Mouse (Mus musculus) kidney, adult 2 months (tissue): ENCODE measurements at regions not wholly inside any gene's neighbourhood (a gene's known extent, or its start where the extent isn't known, plus 50 kb on each side); places are given as distances from the start of the nearest gene placed in this dataset.

Experiments
- DNase-seq: peaks from one replicate; pipeline ENCODE4 v3.0.0; 2021
- H3K27ac ChIP-seq: fragments of 200-500 bp; 2 replicates; pipeline ENCODE4 v1.5.1; 2012; ENCODE audit warnings: low read depth, low read length, control low read depth, inconsistent platforms; ENCODE audit not compliant: insufficient read depth
- H3K27me3 ChIP-seq: fragments of 200-500 bp; replicated peaks from 2 replicates; pipeline ENCODE4 v1.6.1; 2012; ENCODE audit warnings: mild to moderate bottlenecking, moderate library complexity, low read length, inconsistent platforms; ENCODE audit not compliant: control insufficient read depth, insufficient read depth
- H3K36me3 ChIP-seq: fragments of 200-500 bp; 2 replicates; pipeline ENCODE4 v1.6.1; 2012; ENCODE audit warnings: mild to moderate bottlenecking, moderate library complexity, low read length, inconsistent platforms; ENCODE audit not compliant: control insufficient read depth, insufficient read depth
- H3K4me1 ChIP-seq: fragments of 200-500 bp; 2 replicates; pipeline ENCODE4 v1.6.1; 2011; ENCODE audit warnings: low read length; ENCODE audit not compliant: control insufficient read depth, insufficient read depth
- H3K4me3 ChIP-seq: fragments of 200-500 bp; 2 replicates; pipeline ENCODE4 v1.5.1; 2011; ENCODE audit warnings: mild to moderate bottlenecking, low read depth, low read length, control low read depth; ENCODE audit not compliant: insufficient read depth
- CTCF ChIP-seq: fragments of 200-500 bp; conservative IDR thresholded peaks from 2 replicates; pipeline ENCODE4 v1.5.1; 2011; ENCODE audit warnings: low read depth, mild to moderate bottlenecking, control low read depth, low read length, moderate library complexity, mixed read lengths; ENCODE audit not compliant: insufficient read depth, insufficient read length
- POLR2A ChIP-seq: fragments of 200-500 bp; IDR thresholded peaks from one replicate; pipeline ENCODE4 v1.6.1; 2011; ENCODE audit warnings: low read depth, low read length, control low read depth
- WGBS: fragments of 180-500 bp; shearing (Covaris S2); methylation state at CpG from one replicate; pipeline ENCODE4 v1.1.7; 2018; 5-methylcytosine and 5-hydroxymethylcytosine counted together

- no peaks in the 10 kb centered on the region for H3K4me1 ChIP-seq
- no peak overlapping the region for H3K4me3 ChIP-seq
- DNase-seq: no peak
- H3K36me3 ChIP-seq: no peaks in the 10 kb centered on the region
- no peaks in the 10 kb centered on the region for H3K27me3 ChIP-seq
- no peak for TF ChIP-seq POLR2A
- no peak for TF ChIP-seq CTCF
- 96% methylated on average over 9 of the region's 9 CpGs for WGBS
- no peak overlapping the region for H3K27ac ChIP-seq
These were observed 206.3 kb downstream of the Rpl10-ps3 start for GRCm38 (mm10) chr9:50138341-50138978.

- Histone ChIP-seq H3K27ac (no peak overlapping the region), H3K4me1 (no peaks in the 10 kb centered on the region), H3K27me3 (no peaks in the 10 kb centered on the region), H3K36me3 (no peaks in the 10 kb centered on the region), H3K4me3 (no peak overlapping the region)
- DNase-seq: no peak
- 54% methylated on average over 1 of the region's 1 CpGs for WGBS
- no peak for TF ChIP-seq POLR2A
- no peak for TF ChIP-seq CTCF
These were observed 208.2 kb downstream of the Rpl10-ps3 start for GRCm38 (mm10) chr9:50136636-50136985.

GRCm38 (mm10) chr9:50135939-50136635 lies 208.7 kb downstream of the Rpl10-ps3 start:
- Histone ChIP-seq H3K4me3 (no peak overlapping the region), H3K36me3 (no peaks in the 10 kb centered on the region), H3K4me1 (no peaks in the 10 kb centered on the region), H3K27me3 (no peaks in the 10 kb centered on the region), H3K27ac (no peak overlapping the region)
- TF ChIP-seq POLR2A (no peak), CTCF (no peak)
- no peak for DNase-seq
- WGBS: 91% methylated on average over 10 of the region's 10 CpGs

GRCm38 (mm10) chr9:50124241-50124640 lies 220.5 kb downstream of the Rpl10-ps3 start:
- no peak for DNase-seq
- no peak overlapping the region for H3K27ac ChIP-seq
- H3K4me1 ChIP-seq: no peaks in the 10 kb centered on the region
- no peaks in the 10 kb centered on the region for H3K27me3 ChIP-seq
- WGBS: 76% methylated on average over 4 of the region's 4 CpGs
- TF ChIP-seq CTCF: no peak
- TF ChIP-seq POLR2A: no peak
- H3K36me3 ChIP-seq: no peaks in the 10 kb centered on the region
- H3K4me3 ChIP-seq: no peak overlapping the region

- WGBS: 77% methylated on average over 9 of the region's 9 CpGs
- peak; percentile 28 for DNase-seq
- Histone ChIP-seq H3K27me3 (no peaks in the 10 kb centered on the region), H3K27ac (no peak overlapping the region), H3K4me3 (no peak overlapping the region), H3K4me1 (no peaks in the 10 kb centered on the region), H3K36me3 (no peaks in the 10 kb centered on the region)
- TF ChIP-seq POLR2A (no peak), CTCF (no peak)
These were observed 223.8 kb downstream of the Rpl10-ps3 start for GRCm38 (mm10) chr9:50120820-50121599.

- Histone ChIP-seq H3K27ac (no peak overlapping the region), H3K4me1 (no peaks in the 10 kb centered on the region), H3K36me3 (no peaks in the 10 kb centered on the region), H3K4me3 (no peak overlapping the region), H3K27me3 (no peaks in the 10 kb centered on the region)
- WGBS: 95% methylated on average over 5 of the region's 5 CpGs
- no peak for DNase-seq
- TF ChIP-seq CTCF (no peak), POLR2A (no peak)
These were observed 225.4 kb downstream of the Rpl10-ps3 start for GRCm38 (mm10) chr9:50119412-50119811.

- no peaks in the 10 kb centered on the region for H3K4me1 ChIP-seq
- no peak for DNase-seq
- H3K36me3 ChIP-seq: no peaks in the 10 kb centered on the region
- H3K27ac ChIP-seq: no peak overlapping the region
- H3K27me3 ChIP-seq: no peaks in the 10 kb centered on the region
- 84% methylated on average over 6 of the region's 6 CpGs for WGBS
- TF ChIP-seq CTCF: no peak
- no peak for TF ChIP-seq POLR2A
- no peak overlapping the region for H3K4me3 ChIP-seq
These were observed 226.2 kb downstream of the Rpl10-ps3 start for GRCm38 (mm10) chr9:50118578-50118977.
